Mouse (Mus musculus): ENCODE measurements around the gene Trim13. TPM values are rescaled to one million over a fixed set of nuclear protein-coding genes. Genes with fewer than 3 reads are reported as not detected.
"Not testable (repeated sequence)": the region's sequence is repeated elsewhere in the genome, so short reads cannot be mapped to it uniquely, and the experiment has no call there.

Trim13 gene
- 10 to 100 TPM; 10.1 to 11.4 TPM for total RNA-seq (2021)
- long read RNA-seq, experiment 1, transcript Trim13-201 (3 exons, 1,550 nt): major isoform, 5 of 9 reads
- long read RNA-seq, experiment 1, partial matches to known transcripts: 3 of 9 reads
- long read RNA-seq, experiment 1, other reads (novel, unspliced or antisense): 1 of 9 reads
- long read RNA-seq, experiment 2, partial matches to known transcripts: 7 of 9 reads
- long read RNA-seq, experiment 2, other reads (novel, unspliced or antisense): 1 of 9 reads

- intact Hi-C loops (cut with DNase I): no loop called here
Observed at GRCm38 (mm10) chr14:61597968-61598367, at the start of gene Trim13. Gene Trim13, plus strand, starts transcription at chr14:61598247.

DNA sequence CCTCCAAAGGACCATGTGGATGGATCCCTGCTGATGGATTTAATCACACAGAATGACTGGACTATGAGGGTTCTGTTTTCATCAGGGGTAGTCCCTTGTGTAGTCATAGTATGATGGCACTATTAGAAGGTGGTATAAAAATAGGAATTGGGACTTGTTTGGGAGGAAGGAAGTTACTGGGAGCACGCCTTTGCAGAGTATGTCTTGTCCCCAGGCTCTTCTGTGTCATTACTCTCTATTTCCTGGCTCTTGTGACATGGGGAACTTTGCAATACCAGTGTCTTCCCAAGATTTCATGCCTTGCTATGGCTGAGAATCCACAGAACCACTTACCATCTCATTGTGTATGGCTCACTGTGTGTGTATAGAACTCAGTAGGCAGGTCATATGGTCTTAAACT lies 49.4 kb upstream of the Trim13 start:
- intact Hi-C loops (cut with DNase I): no loop called here
- DNase-seq (ENCODE audit: low spot score in 2 of 2): no peak

More at GRCm38 (mm10) chr14:61597968-61598367, at the start of gene Trim13:
- DNase-seq (ENCODE audit: low spot score in 2 of 2): no peak

DNA sequence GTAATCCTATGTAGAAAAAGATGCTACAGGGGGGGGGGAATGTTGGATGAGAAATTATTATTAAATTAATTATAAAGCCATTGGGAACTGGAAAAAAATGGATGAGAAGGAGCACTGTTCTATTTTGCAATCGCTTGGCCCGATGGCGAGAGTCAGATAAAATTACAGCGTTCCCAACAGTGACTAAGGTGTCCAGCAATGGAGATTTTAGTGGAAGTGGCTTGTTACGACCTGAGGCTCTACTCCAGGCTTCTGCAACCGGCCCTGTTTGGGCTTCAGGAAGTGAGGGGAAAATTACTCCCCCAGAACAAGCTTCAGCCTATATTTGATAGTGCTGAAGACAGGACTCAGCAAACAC lies 42.1 kb upstream of the Trim13 start:
- intact Hi-C loops (cut with DNase I): loop anchor here (10.0 kb wide), 1 partner anchor 201 kb away; no protein-coding TSS in a partner anchor
- DNase-seq (ENCODE audit: low spot score in 2 of 2): no peak

GRCm38 (mm10) chr14:61556289-61557147 lies 41.5 kb upstream of the Trim13 start, which contains the start of gene Spryd7:
Gene Spryd7, minus strand, starts transcription at chr14:61556886.
- peak; percentile 98 for DNase-seq (ENCODE audit: low spot score in 2 of 2)
- intact Hi-C loops (cut with DNase I): loop anchor here (10.0 kb wide), 1 partner anchor 202 kb away; no protein-coding TSS in a partner anchor

DNA sequence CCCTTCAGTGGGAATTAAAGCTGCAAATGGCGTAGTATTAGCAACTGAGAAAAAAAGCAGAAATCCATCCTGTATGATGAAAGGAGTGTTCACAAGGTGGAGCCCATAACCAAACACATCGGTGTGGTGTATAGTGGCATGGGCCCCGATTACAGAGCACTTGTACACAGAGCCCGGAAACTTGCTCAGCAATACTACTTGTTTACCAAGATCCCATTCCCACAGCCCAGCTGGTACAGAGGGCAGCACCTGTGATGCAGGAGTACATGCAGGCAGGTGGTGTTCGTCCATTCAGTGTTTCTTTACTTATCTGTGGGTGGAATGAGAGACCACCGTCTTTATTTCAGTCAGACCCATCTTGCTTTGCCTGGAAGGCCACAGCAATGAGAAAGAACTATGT lies 39.1 kb upstream of the Trim13 start:
- intact Hi-C loops (cut with DNase I): loop anchor here (10.0 kb wide), 1 partner anchor 204 kb away; no protein-coding TSS in a partner anchor
- DNase-seq (ENCODE audit: low spot score in 2 of 2): no peak

DNA sequence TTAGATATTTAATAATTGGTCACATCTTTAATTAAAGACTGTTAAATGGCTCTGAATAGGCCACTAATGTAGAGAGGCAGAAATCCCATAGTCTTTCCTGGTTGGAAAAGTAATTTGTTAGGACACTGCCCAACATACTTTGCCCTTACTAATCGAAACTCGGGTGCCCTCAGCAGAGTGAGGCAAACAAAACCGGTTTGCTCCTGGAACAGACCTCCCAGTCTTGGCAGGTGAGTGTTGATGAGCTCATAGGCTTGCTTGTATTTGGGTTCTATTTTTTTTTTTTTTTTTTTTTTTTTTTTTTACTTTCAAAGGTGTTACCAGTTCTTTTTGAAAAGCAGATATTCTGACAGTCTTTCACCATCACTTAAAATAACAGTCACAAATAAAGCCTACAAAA lies 38.2 kb upstream of the Trim13 start:
- intact Hi-C loops (cut with DNase I): loop anchor here (10.0 kb wide), 1 partner anchor 205 kb away; no protein-coding TSS in a partner anchor
- DNase-seq (ENCODE audit: low spot score in 2 of 2): no peak

DNA sequence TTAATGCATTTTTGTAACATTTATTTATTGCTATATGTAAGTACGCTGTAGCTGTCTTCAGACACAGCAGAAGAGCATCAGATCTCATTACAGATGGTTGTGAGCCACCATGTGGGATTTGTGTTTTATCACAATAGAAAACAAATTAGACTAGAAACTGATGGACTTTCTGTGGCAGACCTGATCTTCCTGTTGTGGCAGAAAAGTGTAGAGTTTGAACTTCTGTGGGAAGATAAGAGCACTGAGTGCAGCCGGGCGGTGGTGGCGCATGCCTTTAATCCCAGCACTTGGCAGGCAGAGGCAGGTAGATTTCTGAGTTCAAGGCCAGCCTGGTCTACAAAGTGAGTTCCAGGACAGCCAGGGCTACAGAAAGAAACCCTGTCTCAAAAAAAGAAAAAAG lies 31.8 kb upstream of the Trim13 start:
- DNase-seq (ENCODE audit: low spot score in 2 of 2); intact Hi-C loops (cut with DNase I): not testable (repeated sequence)

DNA sequence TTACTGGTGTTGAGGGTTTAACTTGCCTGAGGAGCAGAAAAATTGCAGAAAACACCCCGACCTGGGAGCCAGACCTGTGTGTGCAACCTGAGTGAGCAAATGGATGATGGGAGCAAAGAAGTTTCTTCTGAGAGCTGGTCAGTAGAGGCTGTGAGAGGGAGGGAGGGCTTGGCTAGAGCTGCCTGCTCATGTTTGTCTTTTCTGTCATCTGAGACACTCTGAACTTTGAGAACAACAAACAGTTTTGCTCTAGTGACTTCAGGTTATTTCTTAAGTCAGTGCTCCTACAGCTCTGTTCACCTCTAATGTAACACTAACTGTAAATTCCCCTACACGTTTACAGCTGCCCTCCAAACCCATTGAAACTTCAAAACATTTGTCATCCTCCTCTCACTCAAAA lies 28.7 kb upstream of the Trim13 start:
- DNase-seq (ENCODE audit: low spot score in 2 of 2): no peak
- intact Hi-C loops (cut with DNase I): no loop called here

DNA sequence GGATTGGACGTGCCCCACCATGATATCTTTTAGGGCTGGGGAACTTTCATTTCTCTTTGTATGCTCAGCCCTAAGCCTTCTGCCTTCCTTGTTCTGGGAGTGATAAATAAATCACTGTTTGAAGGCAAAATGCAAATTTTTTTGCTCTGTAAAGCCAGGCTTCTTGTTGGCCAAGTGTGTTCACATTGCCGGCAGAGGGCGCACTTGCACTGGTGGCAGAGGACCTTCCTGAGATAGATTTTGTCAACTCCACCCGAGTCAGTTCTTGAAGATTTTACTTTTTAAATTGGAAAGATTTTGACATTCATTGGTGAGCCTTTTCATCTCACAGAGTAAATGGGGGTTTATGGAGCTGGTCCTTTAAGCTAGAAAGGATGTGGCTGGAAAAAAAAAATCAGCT lies 26.7 kb upstream of the Trim13 start:
- DNase-seq (ENCODE audit: low spot score in 2 of 2): peak; percentile 77 to 92
- intact Hi-C loops (cut with DNase I): loop anchor here (2.0 to 10.0 kb wide), 4 partner anchors 473 to 885 kb away; partner anchors contain the start of gene Gucy1b2

DNA sequence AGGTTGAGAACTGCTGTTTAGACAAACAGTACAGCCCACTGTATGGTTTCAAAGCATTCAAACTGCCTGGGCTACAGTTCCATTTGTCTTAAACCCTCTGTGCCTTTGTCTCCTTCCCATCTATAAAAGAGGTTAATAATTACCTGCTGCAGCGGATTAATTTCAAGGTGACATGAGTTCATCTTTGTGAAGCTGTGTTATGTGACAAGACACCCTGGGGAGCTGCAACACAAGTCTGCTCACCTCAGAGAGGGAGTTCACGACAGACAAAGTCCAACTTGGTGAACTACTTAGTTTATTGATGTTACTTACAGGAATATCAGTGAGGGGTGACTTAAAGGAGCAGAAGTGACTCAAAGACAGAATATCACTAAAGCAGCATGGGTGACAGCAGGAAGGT lies 25.9 kb upstream of the Trim13 start:
- intact Hi-C loops (cut with DNase I): loop anchor here (5.0 to 10.0 kb wide), 3 partner anchors 473 to 760 kb away; no protein-coding TSS in a partner anchor
- DNase-seq (ENCODE audit: low spot score in 2 of 2): no peak

- no peak for DNase-seq (ENCODE audit: low spot score in 2 of 2)
- intact Hi-C loops (cut with DNase I): loop anchor here (10.0 kb wide), 1 partner anchor 470 kb away; no protein-coding TSS in a partner anchor
Observed at GRCm38 (mm10) chr14:61575066-61575465, 23.0 kb upstream of the Trim13 start.

GRCm38 (mm10) chr14:61575941-61576340 lies 22.1 kb upstream of the Trim13 start:
- intact Hi-C loops (cut with DNase I): loop anchor here (10.0 kb wide), 1 partner anchor 469 kb away; no protein-coding TSS in a partner anchor
- no peak for DNase-seq (ENCODE audit: low spot score in 2 of 2)

- intact Hi-C loops (cut with DNase I): no loop called here
- no peak for DNase-seq (ENCODE audit: low spot score in 2 of 2)
Observed at GRCm38 (mm10) chr14:61589288-61590065, 8.6 kb upstream of the Trim13 start.

- DNase-seq (ENCODE audit: low spot score in 2 of 2): no peak
- intact Hi-C loops (cut with DNase I): no loop called here
Observed at GRCm38 (mm10) chr14:61596719-61597426, 1.2 kb upstream of the Trim13 start.

GRCm38 (mm10) chr14:61599057-61599806 lies 1.2 kb downstream of the Trim13 start:
- peak; percentile 84 to 88 for DNase-seq (ENCODE audit: low spot score in 2 of 2)
- intact Hi-C loops (cut with DNase I): no loop called here

DNA sequence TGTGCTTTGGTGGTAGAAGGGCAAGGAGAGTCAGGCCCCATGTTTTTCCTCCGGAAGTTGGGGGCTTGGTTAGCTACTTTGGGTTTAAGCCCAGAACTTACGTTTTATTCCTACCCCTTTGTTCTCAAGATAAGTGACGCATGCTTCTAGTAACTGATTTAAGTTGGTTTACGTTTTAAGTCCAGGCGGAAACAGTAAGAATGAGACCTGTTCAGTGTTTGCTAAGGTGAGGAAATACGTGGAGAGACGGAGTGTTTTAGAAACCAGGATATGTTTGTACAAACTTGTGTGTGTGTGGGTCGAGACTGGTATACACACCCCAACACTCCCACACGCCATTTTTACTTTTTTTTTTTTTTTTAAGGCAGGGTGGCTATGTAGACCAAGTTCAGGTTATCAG lies 3.3 kb downstream of the Trim13 start:
- intact Hi-C loops (cut with DNase I): no loop called here
- DNase-seq (ENCODE audit: low spot score in 2 of 2): no peak

- intact Hi-C loops (cut with DNase I): no loop called here
Observed at GRCm38 (mm10) chr14:61603069-61603755, 5.2 kb downstream of the Trim13 start.

GRCm38 (mm10) chr14:61604081-61604480 lies 6.0 kb downstream of the Trim13 start:
- intact Hi-C loops (cut with DNase I): no loop called here
- DNase-seq (ENCODE audit: low spot score in 2 of 2): no peak

More at GRCm38 (mm10) chr14:61603069-61603755, 5.2 kb downstream of the Trim13 start:
- no peak for DNase-seq (ENCODE audit: low spot score in 2 of 2)
